Mouse (Mus musculus) small intestine, adult 2 months (tissue): ENCODE results near the gene Nans.

Experiments
- CTCF ChIP-seq: fragments of 200-500 bp; IDR thresholded peaks from 2 replicates; pipeline ENCODE4 v1.5.1; 2012; ENCODE audit warnings: low read depth, mild to moderate bottlenecking, control low read depth, inconsistent platforms, low read length, moderate library complexity, mixed read lengths; ENCODE audit not compliant: insufficient replicate concordance, insufficient read length; ENCODE audit errors: extremely low read depth
- POLR2A ChIP-seq: fragments of 200-500 bp; IDR thresholded peaks from 2 replicates; pipeline ENCODE4 v1.6.1; 2012; ENCODE audit warnings: low read depth, mild to moderate bottlenecking, control low read depth, inconsistent platforms, low read length, moderate library complexity

GRCm38 (mm10) chr4:46463130-46463830, 25.8 kb upstream of the Nans start:
- no peak for TF ChIP-seq POLR2A
- TF ChIP-seq CTCF = peak; percentile 63; the same call in 1 of the 2 replicates
